Mouse (Mus musculus) mouse trophoblast stem cell (cell line): Measurements from ENCODE around the gene Mical2.

Experiments
- in situ Hi-C, 2 experiments: fragments of 300-500 bp; cut with MseI, MboI; formaldehyde crosslinking; loops; 2 replicates in 1 of 2; 3 replicates in 1 of 2; pipeline ENCODE4 v1.15.1; 2025

The Mical2 gene

DNA sequence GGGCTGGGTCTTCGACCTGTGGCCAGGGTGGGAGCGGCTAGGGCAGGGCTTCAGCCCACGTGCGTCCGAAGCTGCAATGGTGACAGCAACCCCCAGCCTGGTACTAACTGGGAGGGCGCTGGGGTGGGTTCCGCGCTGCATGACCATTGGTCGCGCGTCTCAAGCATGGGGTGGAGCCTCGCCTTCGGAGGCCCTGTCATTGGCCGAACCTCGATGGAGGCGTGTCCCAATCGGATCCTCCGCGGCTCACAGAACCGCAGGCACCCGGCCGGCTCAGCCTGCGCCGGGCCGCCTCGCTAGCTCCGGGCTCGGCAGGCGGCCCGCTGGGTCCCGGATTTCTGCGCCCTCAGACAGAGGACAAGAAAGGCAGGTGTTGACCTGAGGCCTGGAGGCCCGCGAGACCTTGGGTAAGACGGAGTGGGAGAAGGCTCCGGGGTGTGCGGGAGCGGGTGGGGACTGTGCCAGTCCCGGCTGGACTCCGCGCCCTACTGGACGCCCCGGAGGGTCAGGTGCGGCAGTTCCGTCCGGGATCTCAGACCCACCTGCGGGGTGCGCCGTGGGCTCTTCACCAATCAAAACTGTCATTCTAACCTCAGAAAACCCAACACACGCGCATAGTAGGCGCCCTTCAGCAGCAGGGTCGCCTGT lies at the start of gene Mical2:
Mical2 (plus strand) TSS at position 242 of the 648 bp plus-strand sequence.
- in situ Hi-C loops = no loop called here

DNA sequence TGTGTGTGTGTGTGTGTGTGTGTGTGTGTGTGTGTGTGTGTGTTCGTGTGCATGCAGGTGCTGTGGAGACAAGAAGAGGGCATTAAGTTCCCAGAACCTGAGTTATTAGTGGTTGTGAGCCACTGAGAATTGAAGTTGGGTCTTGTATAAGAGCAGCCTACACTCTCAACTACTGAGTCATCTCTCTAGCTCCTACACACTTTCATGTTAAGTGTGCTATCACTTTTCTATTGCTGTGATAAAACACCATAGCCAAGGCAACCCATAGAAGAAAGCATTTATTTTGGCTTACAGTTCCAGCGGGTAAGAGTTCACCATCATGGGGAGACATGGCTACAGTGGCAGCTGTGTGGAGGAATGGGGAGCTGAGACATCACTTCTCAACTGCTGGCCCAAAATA lies 49.0 kb upstream of the Mical2 start:
- in situ Hi-C loops = no loop called here

GRCm38 (mm10) chr7:112180235-112180705 lies 45.4 kb upstream of the Mical2 start:
- in situ Hi-C loops = loop anchor here in 1 of 2 experiments (5.0 kb wide), 2 partner anchors 93 to 192 kb away; no protein-coding TSS in a partner anchor

GRCm38 (mm10) chr7:112183258-112183841 lies 42.3 kb upstream of the Mical2 start:
- in situ Hi-C loops = loop anchor here in 1 of 2 experiments (5.0 kb wide), 2 partner anchors 96 to 189 kb away; no protein-coding TSS in a partner anchor

- in situ Hi-C loops = loop anchor here (5.0 kb wide), 3 partner anchors 97 to 188 kb away; no protein-coding TSS in a partner anchor
Observed at GRCm38 (mm10) chr7:112184519-112185225, 41.0 kb upstream of the Mical2 start.

DNA sequence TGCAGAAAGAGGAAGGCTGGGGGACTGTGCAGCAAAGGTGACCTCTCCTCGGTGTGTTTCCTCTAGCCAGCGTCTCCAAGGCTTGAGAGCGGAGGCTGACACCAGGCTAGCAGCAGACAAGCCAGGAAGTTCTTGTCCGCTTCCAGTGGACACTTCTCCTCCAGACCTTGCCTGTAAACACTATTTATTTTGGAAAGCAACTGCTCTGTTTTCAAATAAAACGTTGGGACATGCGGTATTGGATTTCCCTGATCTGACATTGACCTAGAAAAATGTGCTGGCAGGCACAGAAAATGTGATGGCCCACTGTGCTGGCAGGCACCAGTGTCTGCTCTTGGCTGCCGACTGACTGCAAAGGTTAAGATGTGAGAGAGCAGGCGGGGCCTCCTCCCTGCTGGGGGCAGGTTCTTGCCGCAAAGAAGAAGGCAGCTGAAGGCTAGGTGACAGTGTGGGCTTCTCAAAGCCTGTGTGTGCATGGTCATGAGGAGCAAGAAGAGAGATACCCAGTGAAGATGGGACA lies 40.4 kb upstream of the Mical2 start:
- in situ Hi-C loops = loop anchor here in 1 of 2 experiments (5.0 kb wide), 1 partner anchor 177 kb away; no protein-coding TSS in a partner anchor

- in situ Hi-C loops = loop anchor here in 1 of 2 experiments (5.0 kb wide), 1 partner anchor 175 kb away; no protein-coding TSS in a partner anchor
Observed at GRCm38 (mm10) chr7:112186871-112187270, 38.8 kb upstream of the Mical2 start.

- in situ Hi-C loops = loop anchor here in 1 of 2 experiments (5.0 kb wide), 1 partner anchor 175 kb away; no protein-coding TSS in a partner anchor
Observed at GRCm38 (mm10) chr7:112187536-112188459, 37.9 kb upstream of the Mical2 start.

GRCm38 (mm10) chr7:112192237-112192636 lies 33.4 kb upstream of the Mical2 start:
- in situ Hi-C loops = no loop called here

GRCm38 (mm10) chr7:112192778-112193177 lies 32.9 kb upstream of the Mical2 start:
- in situ Hi-C loops = no loop called here

DNA sequence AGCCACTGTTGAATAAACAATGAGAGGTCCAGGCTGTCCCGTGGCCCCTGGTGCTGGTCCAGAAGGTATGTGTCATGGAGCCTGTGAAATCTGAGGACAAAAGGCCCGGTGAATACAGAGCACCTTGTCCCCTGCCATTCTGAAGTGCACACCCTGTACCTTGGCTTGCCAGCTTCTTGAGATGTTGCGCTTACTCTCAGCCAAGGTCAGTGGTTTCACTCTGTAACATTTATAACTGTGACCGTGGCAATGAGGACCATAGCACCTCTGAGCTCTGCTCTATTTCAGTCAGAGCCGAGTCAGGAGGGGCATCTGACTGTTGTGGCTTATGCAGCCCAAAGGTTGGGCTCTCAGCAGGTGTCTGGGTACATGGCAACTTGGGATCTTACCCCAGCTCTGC lies 31.4 kb upstream of the Mical2 start:
- in situ Hi-C loops = no loop called here

GRCm38 (mm10) chr7:112197461-112197860 lies 28.2 kb upstream of the Mical2 start:
- in situ Hi-C loops = no loop called here

GRCm38 (mm10) chr7:112199343-112199742 lies 26.3 kb upstream of the Mical2 start:
- in situ Hi-C loops = no loop called here

DNA sequence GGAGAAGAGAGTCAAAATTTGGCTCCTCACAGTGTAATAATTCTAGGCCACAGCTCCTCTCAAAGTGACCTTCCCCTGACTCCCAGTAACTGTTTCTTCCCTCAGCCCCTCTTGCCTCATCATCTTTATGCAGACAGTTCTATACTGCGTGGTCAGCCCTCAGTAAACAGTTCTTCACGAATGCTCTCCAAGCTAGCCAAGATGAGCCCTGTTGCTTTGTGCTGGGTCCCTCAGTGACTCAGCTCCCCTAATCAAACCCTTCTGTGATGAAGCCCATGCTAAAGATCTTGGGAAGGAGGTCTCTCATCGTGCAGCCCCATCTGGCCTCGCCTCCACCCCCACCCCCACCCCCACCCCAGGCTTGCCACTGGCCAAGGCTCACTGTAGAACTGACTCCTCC lies 24.9 kb upstream of the Mical2 start:
- in situ Hi-C loops = no loop called here

- in situ Hi-C loops = no loop called here
Observed at GRCm38 (mm10) chr7:112202194-112202593, 23.5 kb upstream of the Mical2 start.

DNA sequence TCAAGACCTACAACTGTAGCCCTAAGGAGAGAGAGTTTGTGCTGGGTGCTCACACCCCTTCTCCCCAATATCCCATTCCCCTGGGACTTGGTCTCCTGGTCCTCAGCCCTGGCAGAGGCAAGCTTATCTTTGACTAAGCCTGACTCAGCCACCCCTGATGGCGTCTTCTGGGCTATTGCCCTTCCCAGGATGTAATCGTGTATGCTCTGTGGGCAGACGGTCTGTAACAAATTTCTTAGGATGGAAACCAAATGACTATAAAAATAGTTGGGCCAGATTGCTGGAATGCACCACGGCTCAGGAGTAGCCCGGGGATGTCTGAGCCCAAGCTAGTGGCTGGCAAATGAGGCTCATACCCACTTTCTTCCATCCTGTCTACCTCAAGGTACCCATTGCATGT lies 22.8 kb upstream of the Mical2 start:
- in situ Hi-C loops = no loop called here

GRCm38 (mm10) chr7:112203937-112204336 lies 21.7 kb upstream of the Mical2 start:
- in situ Hi-C loops = no loop called here

- in situ Hi-C loops = no loop called here
Observed at GRCm38 (mm10) chr7:112204380-112204963, 21.2 kb upstream of the Mical2 start.

DNA sequence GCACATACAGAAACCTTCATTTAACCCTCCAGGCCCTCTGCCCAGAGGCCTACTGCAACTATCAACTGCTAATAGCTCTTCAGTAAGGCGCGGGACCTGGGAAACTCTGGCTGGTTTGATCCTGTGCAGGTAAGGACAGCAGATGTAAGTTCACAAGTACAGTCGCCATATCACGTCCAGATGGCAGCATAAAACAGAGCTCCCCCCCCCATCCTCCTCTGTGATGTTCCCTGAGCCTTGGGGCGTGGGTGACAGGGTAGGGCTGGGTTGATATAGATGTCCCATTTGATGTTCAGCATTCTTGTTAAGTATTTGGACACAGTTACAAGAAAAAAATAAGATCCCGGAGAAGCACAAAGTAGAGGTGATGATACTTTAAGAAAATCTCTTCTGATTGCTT lies 20.1 kb upstream of the Mical2 start:
- in situ Hi-C loops = no loop called here

GRCm38 (mm10) chr7:112207717-112208116 lies 17.9 kb upstream of the Mical2 start:
- in situ Hi-C loops = no loop called here
